15 mouse cellular contexts compared by ENCODE assay signal in genomic region chr1:91219641-91220321, GRCm38 (mm10). TPM values are rescaled to one million over a fixed set of nuclear protein-coding genes. Genes with fewer than 3 reads are reported as not detected.
DNase-seq lines count a peak whose midpoint lies in the region; ATAC-seq lines count a peak whose summit lies in the region.
"Had no signal": no experiment of that assay in that cellular context is flagged by ENCODE, and none has a peak within 500 bp of the region (broad histone marks: within the 10 kb centered on the region; RNA-seq: fewer than 3 reads in every experiment).

No protein-coding gene starts in this region.

- peak; percentile 14 for ATAC-seq in activated CD4-positive, CD25-positive, alpha-beta regulatory T cell, adult 4 months
- 0 out of 2 replicates have a peak, but pooled peaks have one; percentile 5 for ATAC-seq in granulocyte monocyte progenitor cell, adult 5-6 weeks (replicated peaks; ENCODE audit: poor library complexity, severe bottlenecking)
- ATAC-seq: intestine, embryonic 15.5 days; liver, embryonic 12.5 days had no signal

- peak; percentile 61 for DNase-seq in urinary bladder, postnatal 14 days (ENCODE audit: low spot score)
- DNase-seq in urinary bladder, postnatal 4 days (ENCODE audit: low spot score in 2 of 2): no peak
- no peak for DNase-seq in kidney, postnatal 25 days
- DNase-seq in left cerebral cortex, adult 11 months (ENCODE audit: low spot score): no peak
- no peak for DNase-seq in kidney, postnatal 10 days
- DNase-seq: cerebellum, adult 8-10 months; lung, embryonic 14.5 days; midbrain, embryonic 14.5 days; right cerebral cortex, adult 18-20 months; thymus, postnatal 14 days had no signal

RNA-seq across cellular contexts. Expression of gene Ube2f, which starts 30.3 kb away (rescaled TPM):
- 10 to 100 TPM; 74.4 to 95.6 TPM for polyA plus RNA-seq in activated CD4-positive, CD25-positive, alpha-beta regulatory T cell, adult 4 months (2017; shearing (Covaris generic))
- total RNA-seq in granulocyte monocyte progenitor cell, adult 5-6 weeks (2014; fragmentation: Nextera tagmentation): 80.4 and 94.7 TPM in 2 replicates
- total RNA-seq in granulocyte monocyte progenitor cell, adult 5-6 weeks (2017): 40.4 and 50.5 TPM in 2 replicates

RNA-seq across cellular contexts. Expression of gene Ramp1, which starts 40.2 kb away (rescaled TPM):
- 10 to 100 TPM; 25.3 to 30.0 TPM for polyA plus RNA-seq in activated CD4-positive, CD25-positive, alpha-beta regulatory T cell, adult 4 months (2017; shearing (Covaris generic))
- 160 and 199 TPM in 2 replicates for total RNA-seq in granulocyte monocyte progenitor cell, adult 5-6 weeks (2014; fragmentation: Nextera tagmentation)
- 179 and 199 TPM in 2 replicates for total RNA-seq in granulocyte monocyte progenitor cell, adult 5-6 weeks (2017)
- total RNA-seq: CH12.LX had no signal
